Mouse (Mus musculus): ENCODE measurements around the gene Dock4. TPM values are rescaled to one million over a fixed set of nuclear protein-coding genes. Genes with fewer than 3 reads are reported as not detected.

Gene Dock4
- total and polyA plus RNA-seq, 3 experiments, result 4.3 to 13.6 (median 11.2) TPM

DNA sequence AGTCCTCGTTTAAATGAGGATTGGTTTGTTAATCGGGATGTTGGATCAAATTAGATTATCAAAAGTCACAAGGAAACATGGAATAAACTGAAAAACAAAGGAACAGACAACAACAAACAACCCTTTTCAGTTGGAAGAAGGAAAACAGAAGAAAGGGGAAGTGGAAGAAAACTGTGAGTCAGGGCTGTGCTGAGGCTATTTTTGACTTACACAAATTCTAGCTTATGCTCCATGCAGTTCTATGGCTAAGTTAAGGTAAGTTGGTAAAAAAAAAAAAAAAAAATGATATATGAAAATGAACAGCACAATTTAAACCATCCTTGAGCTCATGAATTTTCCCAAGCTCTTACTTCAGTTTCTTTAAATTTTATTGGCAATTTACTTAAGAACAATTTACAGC, 191.7 kb downstream of the Dock4 start:
- intact Hi-C loops (cut with DNase I), result no loop called here
- DNase-seq, result no peak
- WGBS, result 87% methylated on average over 2 of the region's 2 CpGs

DNA sequence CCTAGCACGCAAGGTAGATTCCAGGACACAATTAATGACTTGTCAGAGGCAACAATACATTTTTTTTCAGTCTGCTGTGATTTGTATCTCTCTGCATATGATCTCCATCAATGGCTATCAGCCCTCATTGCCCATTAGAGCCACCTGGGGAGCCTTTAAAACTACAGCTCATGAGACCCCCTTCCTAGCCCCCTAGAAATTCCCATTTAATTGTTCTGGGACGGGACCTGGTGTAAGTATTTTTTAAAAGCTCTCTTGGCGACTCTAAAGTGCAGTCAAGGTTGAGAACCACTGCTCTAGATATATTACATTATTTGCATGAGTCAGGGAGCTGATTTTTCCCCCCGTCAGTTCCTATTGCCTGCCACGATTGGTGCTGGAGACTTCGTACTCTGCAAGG, 200.1 kb downstream of the Dock4 start:
- Histone ChIP-seq H3K27me3 (ENCODE audit: control insufficient read depth, insufficient read depth, low read length) (no peaks in the 10 kb centered on the region), H3K36me3 (ENCODE audit: control insufficient read depth, insufficient read depth, low read length) (no peaks in the 10 kb centered on the region; the same call in 1 of the 2 replicates), H3K4me3 (no peak overlapping the region), H3K79me2 (replicated peaks; ENCODE audit: control insufficient read depth, insufficient read depth, low read length) (no peaks in the 10 kb centered on the region), H3K27ac (no peak overlapping the region), H3K9ac (ENCODE audit: low read depth, low read length) (no peak overlapping the region), H3K4me1 (ENCODE audit: control insufficient read depth, insufficient read depth, low read length) (no peaks in the 10 kb centered on the region)
- no peak for DNase-seq
- TF ChIP-seq CTCF (IDR thresholded peaks at IDR 0.05), result no peak
- no peak for TF ChIP-seq EP300 (IDR thresholded peaks at IDR 0.05; ENCODE audit: insufficient read depth, low read depth, low read length)
- no peak for TF ChIP-seq POLR2A (IDR thresholded peaks at IDR 0.05; ENCODE audit: insufficient read depth, low read depth, low read length)
- 96% methylated on average over 6 of the region's 6 CpGs for WGBS
- intact Hi-C loops (cut with DNase I), result no loop called here

More for the DNA sequence above, 191.7 kb downstream of the Dock4 start:
- no peak overlapping the region for H3K9ac ChIP-seq (ENCODE audit: low read depth, low read length)
- no peaks in the 10 kb centered on the region for H3K4me1 ChIP-seq (ENCODE audit: control insufficient read depth, insufficient read depth, low read length)
- no peaks in the 10 kb centered on the region; the same call in 1 of the 2 replicates for H3K36me3 ChIP-seq (ENCODE audit: control insufficient read depth, insufficient read depth, low read length)
- H3K27ac ChIP-seq, result no peak overlapping the region
- H3K4me3 ChIP-seq, result no peak overlapping the region
- no peaks in the 10 kb centered on the region for H3K27me3 ChIP-seq (ENCODE audit: control insufficient read depth, insufficient read depth, low read length)
- H3K79me2 ChIP-seq (replicated peaks; ENCODE audit: control insufficient read depth, insufficient read depth, low read length), result no peaks in the 10 kb centered on the region
- TF ChIP-seq CTCF (IDR thresholded peaks at IDR 0.05) (no peak), EP300 (IDR thresholded peaks at IDR 0.05; ENCODE audit: insufficient read depth, low read depth, low read length) (no peak), POLR2A (IDR thresholded peaks at IDR 0.05; ENCODE audit: insufficient read depth, low read depth, low read length) (no peak)

GRCm38 (mm10) chr12:40654312-40654711, 208.6 kb downstream of the Dock4 start:
- Histone ChIP-seq H3K27ac (peak overlapping the region; percentile 38), H3K4me1 (ENCODE audit: control insufficient read depth, insufficient read depth, low read length) (peaks cover 3% of the 10 kb centered on the region), H3K79me2 (replicated peaks; ENCODE audit: control insufficient read depth, insufficient read depth, low read length) (no peaks in the 10 kb centered on the region), H3K36me3 (ENCODE audit: control insufficient read depth, insufficient read depth, low read length) (peaks cover 4% of the 10 kb centered on the region), H3K4me3 (no peak overlapping the region), H3K9ac (ENCODE audit: low read depth, low read length) (no peak overlapping the region), H3K27me3 (ENCODE audit: control insufficient read depth, insufficient read depth, low read length) (no peaks in the 10 kb centered on the region)
- WGBS, result 49% methylated on average over 2 of the region's 2 CpGs
- TF ChIP-seq EP300 (IDR thresholded peaks at IDR 0.05; ENCODE audit: insufficient read depth, low read depth, low read length) (no peak), CTCF (IDR thresholded peaks at IDR 0.05) (no peak), POLR2A (IDR thresholded peaks at IDR 0.05; ENCODE audit: insufficient read depth, low read depth, low read length) (no peak)
- intact Hi-C loops (cut with DNase I), result no loop called here
- DNase-seq, result no peak

GRCm38 (mm10) chr12:40655861-40656260, 210.1 kb downstream of the Dock4 start:
- WGBS, result 93% methylated on average over 2 of the region's 2 CpGs
- intact Hi-C loops (cut with DNase I), result loop anchor here (5.0 kb wide), 1 partner anchor 209 kb away; the partner anchor contains the start of genes Dock4 and Zfp277

DNA sequence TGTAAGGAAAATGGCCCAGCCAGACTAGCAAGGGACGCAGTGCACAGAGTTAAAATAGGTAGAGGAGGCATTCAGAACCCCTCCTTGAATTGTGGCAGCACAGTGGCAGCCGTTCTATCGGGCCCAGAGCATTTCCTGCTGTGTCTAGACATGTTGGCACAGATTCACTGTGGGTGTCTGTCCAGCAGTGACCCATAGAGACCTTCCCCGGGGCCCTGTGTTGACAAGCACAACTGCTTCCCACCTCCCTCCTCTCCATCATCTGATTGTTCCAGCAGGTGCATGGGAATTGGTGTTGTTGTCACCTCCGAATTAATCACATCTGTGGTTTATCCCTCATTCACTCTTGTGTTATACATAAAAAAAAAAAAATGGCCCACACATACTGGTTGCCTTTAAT, 210.7 kb downstream of the Dock4 start:
- peaks cover 4% of the 10 kb centered on the region for H3K36me3 ChIP-seq (ENCODE audit: control insufficient read depth, insufficient read depth, low read length)
- WGBS, result 25% methylated on average over 5 of the region's 5 CpGs
- peak in 1 of 2 experiments; percentile 9 for DNase-seq
- peaks cover 3% of the 10 kb centered on the region for H3K4me1 ChIP-seq (ENCODE audit: control insufficient read depth, insufficient read depth, low read length)
- H3K4me3 ChIP-seq, result no peak overlapping the region
- no peak overlapping the region for H3K9ac ChIP-seq (ENCODE audit: low read depth, low read length)
- intact Hi-C loops (cut with DNase I), result loop anchor here (5.0 kb wide), 1 partner anchor 209 kb away; the partner anchor contains the start of genes Dock4 and Zfp277
- H3K27ac ChIP-seq, result no peak overlapping the region
- H3K79me2 ChIP-seq (replicated peaks; ENCODE audit: control insufficient read depth, insufficient read depth, low read length), result no peaks in the 10 kb centered on the region
- TF ChIP-seq EP300 (IDR thresholded peaks at IDR 0.05; ENCODE audit: insufficient read depth, low read depth, low read length) (no peak), CTCF (IDR thresholded peaks at IDR 0.05) (no peak), POLR2A (IDR thresholded peaks at IDR 0.05; ENCODE audit: insufficient read depth, low read depth, low read length) (no peak)
- no peaks in the 10 kb centered on the region for H3K27me3 ChIP-seq (ENCODE audit: control insufficient read depth, insufficient read depth, low read length)

More at GRCm38 (mm10) chr12:40655861-40656260, 210.1 kb downstream of the Dock4 start:
- Histone ChIP-seq H3K27ac (no peak overlapping the region), H3K4me1 (ENCODE audit: control insufficient read depth, insufficient read depth, low read length) (peaks cover 3% of the 10 kb centered on the region), H3K9ac (ENCODE audit: low read depth, low read length) (no peak overlapping the region), H3K36me3 (ENCODE audit: control insufficient read depth, insufficient read depth, low read length) (peaks cover 4% of the 10 kb centered on the region), H3K79me2 (replicated peaks; ENCODE audit: control insufficient read depth, insufficient read depth, low read length) (no peaks in the 10 kb centered on the region), H3K27me3 (ENCODE audit: control insufficient read depth, insufficient read depth, low read length) (no peaks in the 10 kb centered on the region), H3K4me3 (no peak overlapping the region)
- no peak for DNase-seq
- TF ChIP-seq POLR2A (IDR thresholded peaks at IDR 0.05; ENCODE audit: insufficient read depth, low read depth, low read length) (no peak), EP300 (IDR thresholded peaks at IDR 0.05; ENCODE audit: insufficient read depth, low read depth, low read length) (no peak), CTCF (IDR thresholded peaks at IDR 0.05) (no peak)

- H3K36me3 ChIP-seq (ENCODE audit: control insufficient read depth, insufficient read depth, low read length), result peaks cover 4% of the 10 kb centered on the region
- no peaks in the 10 kb centered on the region for H3K79me2 ChIP-seq (replicated peaks; ENCODE audit: control insufficient read depth, insufficient read depth, low read length)
- no peak overlapping the region for H3K9ac ChIP-seq (ENCODE audit: low read depth, low read length)
- intact Hi-C loops (cut with DNase I), result loop anchor here (5.0 kb wide), 1 partner anchor 210 kb away; the partner anchor contains the start of genes Dock4 and Zfp277
- no peak overlapping the region for H3K4me3 ChIP-seq
- no peak overlapping the region for H3K27ac ChIP-seq
- H3K27me3 ChIP-seq (ENCODE audit: control insufficient read depth, insufficient read depth, low read length), result no peaks in the 10 kb centered on the region
- WGBS, result 91% methylated on average over 4 of the region's 4 CpGs
- no peak for DNase-seq
- H3K4me1 ChIP-seq (ENCODE audit: control insufficient read depth, insufficient read depth, low read length), result peaks cover 3% of the 10 kb centered on the region
- no peak for TF ChIP-seq CTCF (IDR thresholded peaks at IDR 0.05)
- no peak for TF ChIP-seq EP300 (IDR thresholded peaks at IDR 0.05; ENCODE audit: insufficient read depth, low read depth, low read length)
- no peak for TF ChIP-seq POLR2A (IDR thresholded peaks at IDR 0.05; ENCODE audit: insufficient read depth, low read depth, low read length)
Measured at GRCm38 (mm10) chr12:40657229-40657885, 211.6 kb downstream of the Dock4 start.
